Mouse (Mus musculus) spleen, postnatal 4 days (tissue): ENCODE results near the gene Slc25a33.
"Not testable (repeated sequence)": the region's sequence is repeated elsewhere in the genome, so short reads cannot be mapped to it uniquely, and the experiment has no call there.

ENCODE experiments used
- DNase-seq, 2 experiments: peaks; one replicate each; pipeline ENCODE4 v3.0.0; 2022; ENCODE audit warnings: low spot score in 2 of 2

The Slc25a33 gene

GRCm38 (mm10) chr4:149756546-149756945, 17.5 kb downstream of the Slc25a33 start:
- not testable (repeated sequence) for DNase-seq

GRCm38 (mm10) chr4:149752836-149753235, 21.2 kb downstream of the Slc25a33 start:
- no peak for DNase-seq

GRCm38 (mm10) chr4:149752124-149752799, 21.8 kb downstream of the Slc25a33 start:
- peak in 1 of 2 experiments; percentile 74 for DNase-seq

GRCm38 (mm10) chr4:149750671-149751070, 23.4 kb downstream of the Slc25a33 start:
- DNase-seq = no peak

- not testable (repeated sequence) for DNase-seq
Observed at GRCm38 (mm10) chr4:149749663-149750015, 24.4 kb downstream of the Slc25a33 start.

GRCm38 (mm10) chr4:149749003-149749662, 24.9 kb downstream of the Slc25a33 start:
- DNase-seq = peak in 1 of 2 experiments; percentile 55

- DNase-seq = no peak
Observed at GRCm38 (mm10) chr4:149744119-149744518, 30.0 kb downstream of the Slc25a33 start.

- DNase-seq = no peak
Observed at GRCm38 (mm10) chr4:149742011-149742530, 32.0 kb downstream of the Slc25a33 start.

GRCm38 (mm10) chr4:149740301-149740700, 33.8 kb downstream of the Slc25a33 start:
- no peak for DNase-seq

GRCm38 (mm10) chr4:149739478-149739877, 34.6 kb downstream of the Slc25a33 start:
- no peak for DNase-seq

- peak; percentile 94 to 98 for DNase-seq
Observed at GRCm38 (mm10) chr4:149737383-149738324, 36.4 kb downstream of the Slc25a33 start, which contains the start of gene Tmem201. Gene Tmem201, minus strand, starts transcription at chr4:149738044.

GRCm38 (mm10) chr4:149736581-149736980, 37.5 kb downstream of the Slc25a33 start:
- DNase-seq = no peak

GRCm38 (mm10) chr4:149735624-149736250, 38.3 kb downstream of the Slc25a33 start:
- DNase-seq = no peak

- DNase-seq = no peak
Observed at GRCm38 (mm10) chr4:149734730-149735475, 39.2 kb downstream of the Slc25a33 start.

GRCm38 (mm10) chr4:149734246-149734645, 39.8 kb downstream of the Slc25a33 start:
- no peak for DNase-seq

- no peak for DNase-seq
Observed at GRCm38 (mm10) chr4:149733748-149734147, 40.3 kb downstream of the Slc25a33 start.

- no peak for DNase-seq
Observed at GRCm38 (mm10) chr4:149732800-149733199, 41.3 kb downstream of the Slc25a33 start.

- no peak for DNase-seq
Observed at GRCm38 (mm10) chr4:149732313-149732712, 41.8 kb downstream of the Slc25a33 start.

GRCm38 (mm10) chr4:149730827-149731226, 43.2 kb downstream of the Slc25a33 start:
- DNase-seq = no peak

GRCm38 (mm10) chr4:149728810-149729209, 45.3 kb downstream of the Slc25a33 start:
- no peak for DNase-seq

- DNase-seq = no peak
Observed at GRCm38 (mm10) chr4:149727636-149728035, 46.4 kb downstream of the Slc25a33 start.
